Mouse (Mus musculus) A20 (cell line): ENCODE results near the gene Rpl27a.

Experiments used
- DNase-seq: peaks from one replicate; pipeline ENCODE4 v3.0.0-alpha.2; 2011; ENCODE audit warnings: low read depth, low spot score

Gene Rpl27a

DNA sequence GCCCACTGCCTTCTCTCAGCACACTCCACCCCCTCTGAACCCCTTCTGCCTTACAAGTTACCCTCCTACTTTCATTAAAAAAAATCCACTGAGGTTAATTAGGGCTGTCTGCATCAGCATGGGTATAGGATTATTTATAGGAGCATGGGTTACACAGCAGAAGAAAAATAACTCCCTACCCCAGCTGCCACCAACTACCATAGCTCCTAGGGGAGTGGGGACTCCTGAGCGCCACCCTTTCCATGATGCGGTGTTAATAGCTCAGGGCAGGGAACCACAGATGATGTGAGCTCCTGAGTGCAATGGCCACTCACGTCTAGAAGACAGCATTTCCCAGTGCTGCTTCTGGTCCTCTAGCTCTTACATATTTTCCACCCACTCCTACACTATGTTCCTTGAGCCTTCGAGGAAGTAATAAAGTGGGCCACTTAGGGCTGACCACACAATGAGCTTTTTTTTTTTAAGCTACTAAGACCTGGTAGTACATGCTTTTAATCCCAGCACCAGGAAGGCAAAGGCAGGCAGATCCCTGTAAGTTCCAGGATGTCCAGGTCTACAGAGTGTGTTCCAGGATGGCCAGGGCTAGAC is 44.9 kb downstream of the Rpl27a start:
- no peak for DNase-seq

DNA sequence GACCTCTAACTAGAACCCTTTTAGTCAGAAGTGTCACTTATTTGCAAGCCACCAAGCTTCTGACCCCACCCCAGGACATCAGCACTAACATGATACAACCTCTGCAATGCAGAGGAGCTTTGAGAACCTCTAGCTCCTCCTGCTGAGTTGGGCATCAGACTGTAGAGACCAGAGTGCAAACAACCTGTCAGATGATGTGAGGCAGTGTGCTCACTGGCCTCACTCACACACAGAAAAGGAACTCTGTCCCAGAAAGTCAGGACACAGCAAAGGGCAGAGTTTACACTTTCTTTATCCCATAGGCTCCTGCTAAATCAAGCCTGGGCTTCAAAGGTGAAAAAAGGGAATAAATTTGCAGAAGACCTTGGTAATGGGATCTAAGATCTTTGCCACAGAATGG is 47.4 kb downstream of the Rpl27a start:
- DNase-seq, result no peak

DNA sequence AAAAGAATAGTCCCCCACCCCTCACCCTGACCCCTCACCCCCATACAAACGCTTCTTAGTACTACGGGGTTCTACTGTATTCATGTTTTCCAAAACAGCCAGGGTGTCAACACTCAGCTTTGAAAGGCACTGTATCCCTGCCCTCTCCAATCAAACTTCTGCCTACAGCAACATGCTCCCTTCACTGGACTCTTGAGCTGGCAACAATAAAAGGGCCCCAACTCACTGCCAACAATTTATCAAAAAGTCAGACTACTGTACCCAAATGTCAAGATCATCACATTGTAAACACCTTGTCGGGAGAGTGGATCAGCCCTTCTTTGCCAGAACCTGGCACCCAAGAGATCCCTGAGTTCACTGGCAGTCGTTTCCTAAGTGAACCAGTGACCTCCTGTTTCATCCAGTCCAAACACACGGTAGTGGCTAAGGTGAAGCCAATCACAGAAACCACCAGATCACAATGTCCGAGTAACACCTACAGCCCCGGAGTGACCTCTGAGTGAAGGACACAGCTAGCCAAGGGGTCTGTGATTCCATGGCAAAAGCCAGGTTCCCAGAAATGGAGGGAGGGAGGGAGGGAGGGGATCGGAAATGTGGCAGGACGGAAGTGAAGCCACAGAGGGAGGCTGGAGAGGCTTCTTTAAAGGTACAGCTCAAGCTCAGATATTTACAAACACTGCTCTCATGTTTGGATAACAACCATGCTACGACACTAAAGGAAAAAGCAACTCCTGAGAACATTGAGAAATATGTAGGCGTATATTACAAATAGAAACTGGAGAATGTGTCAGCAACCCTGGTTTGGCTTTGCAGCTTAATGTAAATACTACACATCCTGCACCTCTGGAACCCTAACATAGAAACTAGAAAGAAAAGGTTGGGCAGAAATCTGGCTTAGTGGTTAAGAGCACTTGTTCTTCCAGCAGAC is 48.2 kb downstream of the Rpl27a start:
- DNase-seq, result no peak

DNA sequence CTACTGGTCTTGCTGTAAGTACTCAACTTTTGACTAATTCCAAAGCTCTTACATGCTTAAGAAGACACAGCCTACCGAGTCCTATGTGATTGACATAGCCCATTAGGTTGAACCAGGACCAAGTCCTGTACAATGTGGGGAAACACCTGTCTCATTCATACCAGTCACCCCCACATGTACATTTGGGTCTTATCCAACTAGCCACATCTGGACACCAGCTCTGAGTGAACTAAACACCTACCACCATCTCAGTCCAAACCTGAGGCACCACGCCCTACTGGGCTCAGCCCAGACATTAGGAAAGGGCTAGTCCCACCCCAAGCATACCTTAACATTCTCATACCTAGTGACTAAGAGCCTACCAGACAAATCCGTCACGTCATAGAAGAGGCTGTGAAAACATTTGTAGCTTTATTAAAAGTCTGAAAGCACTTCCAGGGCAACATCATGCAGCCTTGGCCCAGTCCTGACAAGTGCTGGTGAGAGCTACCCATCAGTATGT is 49.5 kb downstream of the Rpl27a start:
- no peak for DNase-seq
